Mouse (Mus musculus): ENCODE results near the gene Lpin2.
A peak's percentile ranks its signal among the peaks of the same experiment; 100 is the strongest.

The Lpin2 gene

GRCm38 (mm10) chr17:71203998-71204808 lies 21.8 kb downstream of the Lpin2 start:
- DNase-seq (ENCODE audit: extremely low spot score) = no peak

- no peak for DNase-seq (ENCODE audit: extremely low spot score)
Measured at GRCm38 (mm10) chr17:71204809-71205091, 22.4 kb downstream of the Lpin2 start.

GRCm38 (mm10) chr17:71206136-71206893 lies 24.0 kb downstream of the Lpin2 start:
- DNase-seq (ENCODE audit: extremely low spot score) = no peak

GRCm38 (mm10) chr17:71207268-71207667 lies 24.9 kb downstream of the Lpin2 start:
- no peak for DNase-seq (ENCODE audit: extremely low spot score)

- DNase-seq (ENCODE audit: extremely low spot score) = no peak
Measured at GRCm38 (mm10) chr17:71208376-71208775, 26.0 kb downstream of the Lpin2 start.

GRCm38 (mm10) chr17:71208921-71209320 lies 26.6 kb downstream of the Lpin2 start:
- DNase-seq (ENCODE audit: extremely low spot score) = no peak

GRCm38 (mm10) chr17:71209936-71210335 lies 27.6 kb downstream of the Lpin2 start:
- no peak for DNase-seq (ENCODE audit: extremely low spot score)

- no peak for DNase-seq (ENCODE audit: extremely low spot score)
Measured at GRCm38 (mm10) chr17:71211962-71212646, 29.7 kb downstream of the Lpin2 start.

- DNase-seq (ENCODE audit: extremely low spot score) = no peak
Measured at GRCm38 (mm10) chr17:71213666-71214065, 31.3 kb downstream of the Lpin2 start.

- no peak for DNase-seq (ENCODE audit: extremely low spot score)
Measured at GRCm38 (mm10) chr17:71214514-71215240, 32.3 kb downstream of the Lpin2 start.

- DNase-seq (ENCODE audit: extremely low spot score) = no peak
Measured at GRCm38 (mm10) chr17:71215241-71215839, 33.0 kb downstream of the Lpin2 start.

- no peak for DNase-seq (ENCODE audit: extremely low spot score)
Measured at GRCm38 (mm10) chr17:71216263-71216662, 33.9 kb downstream of the Lpin2 start.

- DNase-seq (ENCODE audit: extremely low spot score) = no peak
Measured at GRCm38 (mm10) chr17:71217111-71217685, 34.8 kb downstream of the Lpin2 start.

GRCm38 (mm10) chr17:71221383-71221782 lies 39.0 kb downstream of the Lpin2 start:
- no peak for DNase-seq (ENCODE audit: extremely low spot score)

- no peak for DNase-seq (ENCODE audit: extremely low spot score)
Measured at GRCm38 (mm10) chr17:71223676-71224075, 41.3 kb downstream of the Lpin2 start.

GRCm38 (mm10) chr17:71224521-71224920 lies 42.2 kb downstream of the Lpin2 start:
- DNase-seq (ENCODE audit: extremely low spot score) = no peak

GRCm38 (mm10) chr17:71225091-71225490 lies 42.7 kb downstream of the Lpin2 start:
- peak; percentile 33 for DNase-seq (ENCODE audit: extremely low spot score)

GRCm38 (mm10) chr17:71227128-71227895 lies 45.0 kb downstream of the Lpin2 start:
- no peak for DNase-seq (ENCODE audit: extremely low spot score)

GRCm38 (mm10) chr17:71228651-71229050 lies 46.3 kb downstream of the Lpin2 start:
- no peak for DNase-seq (ENCODE audit: extremely low spot score)

GRCm38 (mm10) chr17:71230108-71230709 lies 47.8 kb downstream of the Lpin2 start:
- no peak for DNase-seq (ENCODE audit: extremely low spot score)

Data from embryo, embryonic 9.5 days (tissue).